7 mouse cellular contexts compared by ENCODE assay signal in genomic region chr11:3373591-3374292, GRCm38 (mm10). TPM values are rescaled to one million over a fixed set of nuclear protein-coding genes. Genes with fewer than 3 reads are reported as not detected.
DNase-seq lines count a peak whose midpoint lies in the region; ATAC-seq and TF ChIP-seq lines count a peak whose summit lies in the region.

No protein-coding gene starts in this region.

- 28% methylated on average over 7 of the region's 7 CpGs for WGBS in lung, embryonic 16.5 days
- 31% methylated on average over 7 of the region's 7 CpGs for WGBS in forebrain, embryonic 11.5 days
- 44% methylated on average over 7 of the region's 7 CpGs for WGBS in intestine, embryonic 16.5 days
- WGBS in neural tube, embryonic 13.5 days, result 26% methylated on average over 7 of the region's 7 CpGs
- 46% methylated on average over 7 of the region's 7 CpGs for WGBS in cerebellum, adult 2 months

- TF ChIP-seq POLR2A in cerebellum, adult 2 months (IDR thresholded peaks at IDR 0.05; ENCODE audit: borderline replicate concordance, insufficient read depth, low read length), result no peak

- no peak overlapping the region for H3K9ac ChIP-seq in lung, embryonic 16.5 days (ENCODE audit: low read length)
- H3K9ac ChIP-seq in forebrain, embryonic 11.5 days (ENCODE audit: low read length), result peak overlapping the region; percentile 41; the same call in 1 of the 2 replicates
- H3K9ac ChIP-seq in intestine, embryonic 16.5 days (ENCODE audit: low read depth, low read length), result 0 out of 2 replicates have a peak overlapping the region, but pooled peaks have one; percentile 1
- peak overlapping the region; percentile 49; the same call in 1 of the 2 replicates for H3K9ac ChIP-seq in neural tube, embryonic 13.5 days

- H3K9me3 ChIP-seq in lung, embryonic 16.5 days (ENCODE audit: control insufficient read depth, low read length), result no peaks in the 10 kb centered on the region
- H3K9me3 ChIP-seq in forebrain, embryonic 11.5 days (ENCODE audit: control insufficient read depth, low read length), result no peaks in the 10 kb centered on the region
- no peaks in the 10 kb centered on the region for H3K9me3 ChIP-seq in intestine, embryonic 16.5 days (ENCODE audit: control insufficient read depth, low read length)
- no peaks in the 10 kb centered on the region for H3K9me3 ChIP-seq in neural tube, embryonic 13.5 days

- peak; percentile 13; the same call in 1 of the 2 replicates for ATAC-seq in lung, embryonic 16.5 days (ENCODE audit: low read depth)
- ATAC-seq in forebrain, embryonic 11.5 days (replicated peaks; ENCODE audit: low FRiP score), result no peak
- no peak for ATAC-seq in intestine, embryonic 16.5 days
- peak; percentile 10; the same call in 1 of the 2 replicates for ATAC-seq in neural tube, embryonic 13.5 days (ENCODE audit: low read depth)

- H3K27ac ChIP-seq in lung, embryonic 16.5 days (ENCODE audit: low read length), result peak overlapping the region; percentile 43
- peak overlapping the region; percentile 28; the same call in 1 of the 2 replicates for H3K27ac ChIP-seq in forebrain, embryonic 11.5 days (ENCODE audit: low read depth, low read length)
- peak overlapping the region; percentile 46 for H3K27ac ChIP-seq in intestine, embryonic 16.5 days (ENCODE audit: low read length)
- H3K27ac ChIP-seq in neural tube, embryonic 13.5 days (replicated peaks), result peak overlapping the region; percentile 81
- H3K27ac ChIP-seq in cerebellum, adult 2 months (ENCODE audit: insufficient read depth, low read length), result no peak overlapping the region

- peaks cover 43% of the 10 kb centered on the region for H3K4me1 ChIP-seq in lung, embryonic 16.5 days (replicated peaks; ENCODE audit: control insufficient read depth, insufficient read depth, low read length)
- H3K4me1 ChIP-seq in forebrain, embryonic 11.5 days (replicated peaks; ENCODE audit: control insufficient read depth, insufficient read depth, low read length), result peaks cover 22% of the 10 kb centered on the region
- peaks cover 45% of the 10 kb centered on the region for H3K4me1 ChIP-seq in intestine, embryonic 16.5 days (ENCODE audit: control insufficient read depth, insufficient read depth, low read length)
- H3K4me1 ChIP-seq in neural tube, embryonic 13.5 days (replicated peaks), result peaks cover 52% of the 10 kb centered on the region
- peaks cover 4% of the 10 kb centered on the region for H3K4me1 ChIP-seq in cerebellum, adult 2 months (ENCODE audit: control insufficient read depth, insufficient read depth, low read length)

- H3K4me3 ChIP-seq in lung, embryonic 16.5 days (ENCODE audit: low read length), result no peak overlapping the region
- H3K4me3 ChIP-seq in forebrain, embryonic 11.5 days (ENCODE audit: low read depth, low read length), result no peak overlapping the region
- H3K4me3 ChIP-seq in intestine, embryonic 16.5 days (ENCODE audit: low read length), result no peak overlapping the region
- no peak overlapping the region for H3K4me3 ChIP-seq in neural tube, embryonic 13.5 days
- H3K4me3 ChIP-seq in cerebellum, adult 2 months (replicated peaks; ENCODE audit: insufficient read depth, low read depth, low read length), result no peak overlapping the region

- H3K4me2 ChIP-seq in lung, embryonic 16.5 days (ENCODE audit: low read depth, low read length), result no peak overlapping the region
- no peak overlapping the region for H3K4me2 ChIP-seq in forebrain, embryonic 11.5 days (ENCODE audit: low read depth, low read length, severe bottlenecking)
- H3K4me2 ChIP-seq in intestine, embryonic 16.5 days (ENCODE audit: low read depth, low read length), result no peak overlapping the region
- peak overlapping the region; percentile 30 for H3K4me2 ChIP-seq in neural tube, embryonic 13.5 days

- H3K36me3 ChIP-seq in lung, embryonic 16.5 days (ENCODE audit: control insufficient read depth, insufficient read depth, low read length), result no peaks in the 10 kb centered on the region
- no peaks in the 10 kb centered on the region for H3K36me3 ChIP-seq in forebrain, embryonic 11.5 days (ENCODE audit: control insufficient read depth, insufficient read depth, low read length)
- no peaks in the 10 kb centered on the region for H3K36me3 ChIP-seq in intestine, embryonic 16.5 days (ENCODE audit: control insufficient read depth, insufficient read depth, low read length)
- no peaks in the 10 kb centered on the region for H3K36me3 ChIP-seq in neural tube, embryonic 13.5 days

- no peak for TF ChIP-seq CTCF in cerebellum, adult 2 months (IDR thresholded peaks at IDR 0.05; ENCODE audit: borderline replicate concordance, insufficient read depth, low read depth, low read length)

- H3K27me3 ChIP-seq in lung, embryonic 16.5 days (ENCODE audit: control insufficient read depth, insufficient read depth, low read depth, low read length), result no peaks in the 10 kb centered on the region
- no peaks in the 10 kb centered on the region for H3K27me3 ChIP-seq in forebrain, embryonic 11.5 days (ENCODE audit: control insufficient read depth, insufficient read depth, low read length)
- H3K27me3 ChIP-seq in intestine, embryonic 16.5 days (replicated peaks; ENCODE audit: control insufficient read depth, insufficient read depth, low read length), result no peaks in the 10 kb centered on the region
- H3K27me3 ChIP-seq in neural tube, embryonic 13.5 days, result no peaks in the 10 kb centered on the region
- no peaks in the 10 kb centered on the region for H3K27me3 ChIP-seq in cerebellum, adult 2 months (ENCODE audit: control insufficient read depth, insufficient read depth, low read length)

- DNase-seq in lung, adult 18-20 months, result no peak
- DNase-seq in forebrain, embryonic 11.5 days (ENCODE audit: low spot score), result peak; percentile 63
- DNase-seq in cerebellum, adult 2 months, result no peak
- no peak for DNase-seq in layer of hippocampus, adult 9-11 months

RNA-seq across cellular contexts. Expression of gene Limk2, which starts 35.2 kb away (rescaled TPM):
- 53.1 and 54.5 TPM in 2 replicates for polyA plus RNA-seq in lung, embryonic 16.5 days (2015; fragmentation: Nextera tagmentation; extraction: Ambion mirVana)
- polyA plus RNA-seq in forebrain, embryonic 11.5 days (2014; fragmentation: Nextera tagmentation; extraction: Ambion mirVana), result 51.8 and 63.9 TPM in 2 replicates
- 81.3 and 90.6 TPM in 2 replicates for polyA plus RNA-seq in intestine, embryonic 16.5 days (2015; fragmentation: Nextera tagmentation; extraction: Ambion mirVana)
- polyA plus RNA-seq in neural tube, embryonic 13.5 days (2015; fragmentation: Nextera tagmentation; extraction: Ambion mirVana), result 128 and 143 TPM in 2 replicates
- polyA plus RNA-seq in cerebellum, adult 2 months (2012; rRNA removed), result 201 and 206 TPM in 2 replicates

RNA-seq across cellular contexts. Expression of gene Pik3ip1, which starts 43.5 kb away (rescaled TPM):
- polyA plus RNA-seq in lung, embryonic 16.5 days (2015; fragmentation: Nextera tagmentation; extraction: Ambion mirVana), result 11.8 and 12.0 TPM in 2 replicates
- polyA plus RNA-seq in forebrain, embryonic 11.5 days (2014; fragmentation: Nextera tagmentation; extraction: Ambion mirVana), result 9.7 and 10.6 TPM in 2 replicates
- 7.3 and 8.8 TPM in 2 replicates for polyA plus RNA-seq in intestine, embryonic 16.5 days (2015; fragmentation: Nextera tagmentation; extraction: Ambion mirVana)
- 26.5 and 29.7 TPM in 2 replicates for polyA plus RNA-seq in neural tube, embryonic 13.5 days (2015; fragmentation: Nextera tagmentation; extraction: Ambion mirVana)
- polyA plus RNA-seq in cerebellum, adult 2 months (2012; rRNA removed), result 68.2 and 76.1 TPM in 2 replicates

Comparison
In these comparisons a context has a peak if more than half of its experiments do, and no peak if none do; other contexts are left out.
1. ATAC-seq: peak in lung, embryonic 16.5 days (single experiment) and neural tube, embryonic 13.5 days (single experiment); none in forebrain, embryonic 11.5 days (single experiment) and intestine, embryonic 16.5 days (single experiment).